Mouse (Mus musculus) ovary, adult 18-20 months (tissue): ENCODE data around the gene Hivep2.

ENCODE experiments used
- DNase-seq: peaks from one replicate; pipeline ENCODE4 v3.0.0; 2022; ENCODE audit warnings: low spot score, mixed read lengths

Gene Hivep2

DNA sequence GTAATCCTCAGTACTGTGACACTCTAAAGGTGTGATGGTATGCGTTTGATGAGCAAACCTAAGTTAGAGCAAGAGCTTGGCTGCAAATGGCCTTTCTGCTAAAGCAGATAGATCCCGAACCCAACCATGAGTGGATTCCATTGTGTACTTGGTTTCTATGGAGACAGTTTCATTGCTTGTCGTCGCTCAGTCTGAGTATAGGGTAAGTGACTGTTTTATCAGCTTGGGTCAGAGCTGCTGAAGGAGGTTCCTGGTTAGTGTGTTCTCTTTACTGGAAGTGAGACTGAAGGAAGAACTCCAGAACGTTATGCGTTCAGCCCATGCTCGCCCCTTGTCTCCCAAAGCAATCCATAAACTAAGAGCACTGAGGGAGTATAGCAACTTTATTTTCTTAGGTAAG, 54.4 kb downstream of the Hivep2 start:
- DNase-seq = no peak

DNA sequence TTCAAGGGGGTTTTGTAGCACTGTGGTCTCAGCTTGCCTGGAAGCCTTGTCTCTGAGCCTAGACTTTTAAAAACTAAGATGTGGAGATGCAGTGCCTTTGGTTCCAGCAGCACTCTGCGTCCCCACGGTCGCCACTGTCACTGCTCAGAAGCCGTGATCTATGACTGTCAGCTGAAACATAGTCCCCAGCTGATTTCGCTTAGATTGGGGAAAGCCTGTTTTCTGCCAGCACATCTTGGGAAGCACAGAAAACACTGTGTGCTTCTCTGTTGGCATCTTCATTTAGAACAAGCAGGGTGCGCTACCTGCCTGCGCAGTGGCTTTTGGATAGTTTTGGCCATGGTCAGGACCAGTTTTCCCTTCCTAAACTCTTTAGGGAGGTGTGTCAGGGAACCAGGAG, 59.1 kb downstream of the Hivep2 start:
- DNase-seq = no peak

DNA sequence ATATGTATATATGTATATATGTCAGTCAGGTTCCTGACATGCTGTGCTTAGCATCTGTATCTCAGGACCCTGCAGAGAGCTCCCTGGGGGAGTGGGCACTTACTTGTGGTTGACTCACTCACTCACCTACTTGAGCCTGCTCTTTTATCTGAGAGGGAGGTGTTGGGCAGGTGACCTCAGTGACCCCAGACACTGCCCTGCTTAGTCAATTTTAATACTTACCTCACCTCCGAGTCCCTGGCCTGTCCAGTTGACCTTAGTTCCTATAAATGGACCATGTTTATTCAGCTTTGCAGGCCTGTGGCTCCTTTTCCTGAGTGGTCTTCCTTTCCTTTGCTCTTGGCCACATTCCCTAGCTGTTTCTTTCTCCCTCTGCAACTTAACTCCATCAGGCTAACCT, 61.9 kb downstream of the Hivep2 start:
- DNase-seq = no peak

DNA sequence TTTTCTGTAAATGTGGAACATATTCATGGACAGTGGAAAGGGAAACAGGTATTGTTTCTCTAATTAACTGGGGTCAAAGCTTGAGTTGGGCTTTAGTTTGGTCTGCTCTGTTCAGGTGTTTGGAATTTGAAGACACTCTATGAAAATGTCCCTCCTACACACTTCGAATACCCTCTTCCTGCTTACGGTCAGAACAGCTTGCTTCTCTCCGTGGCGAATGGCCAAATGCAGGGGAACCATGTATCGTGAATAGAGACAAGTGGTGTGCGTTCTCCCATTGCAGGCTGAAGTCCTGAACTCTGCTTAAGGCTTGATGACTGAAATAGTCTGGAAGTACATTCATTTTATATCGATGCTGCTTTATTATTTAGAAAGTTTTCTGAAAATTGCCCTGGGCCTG, 63.1 kb downstream of the Hivep2 start:
- no peak for DNase-seq

DNA sequence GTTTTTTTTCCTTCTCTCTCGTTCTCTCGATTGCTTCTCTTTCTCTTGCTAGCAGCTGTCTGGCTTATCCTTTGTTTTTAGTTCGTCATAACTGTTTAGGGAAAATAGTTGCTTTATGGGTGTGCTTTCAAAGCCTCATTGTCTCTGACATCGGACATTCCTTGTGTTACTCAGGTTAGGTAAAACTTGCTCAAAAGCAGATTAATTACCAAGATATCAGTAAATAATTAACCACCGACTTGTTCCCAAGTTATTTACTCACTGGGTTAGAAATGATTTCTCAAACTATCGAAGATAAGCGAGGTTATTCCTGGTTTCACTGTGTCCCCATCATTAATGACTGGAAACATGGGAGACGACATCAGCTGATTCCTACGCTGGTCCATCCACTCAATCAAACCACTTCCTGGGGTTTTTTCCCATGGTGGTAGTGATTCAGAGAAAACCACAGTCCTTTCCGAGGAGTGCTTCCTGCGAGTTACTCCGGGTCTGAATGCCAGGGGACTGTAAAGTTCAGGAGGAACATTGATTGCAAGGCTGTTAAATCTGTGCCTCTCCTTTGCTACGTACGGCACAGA, 64.7 kb downstream of the Hivep2 start:
- no peak for DNase-seq

DNA sequence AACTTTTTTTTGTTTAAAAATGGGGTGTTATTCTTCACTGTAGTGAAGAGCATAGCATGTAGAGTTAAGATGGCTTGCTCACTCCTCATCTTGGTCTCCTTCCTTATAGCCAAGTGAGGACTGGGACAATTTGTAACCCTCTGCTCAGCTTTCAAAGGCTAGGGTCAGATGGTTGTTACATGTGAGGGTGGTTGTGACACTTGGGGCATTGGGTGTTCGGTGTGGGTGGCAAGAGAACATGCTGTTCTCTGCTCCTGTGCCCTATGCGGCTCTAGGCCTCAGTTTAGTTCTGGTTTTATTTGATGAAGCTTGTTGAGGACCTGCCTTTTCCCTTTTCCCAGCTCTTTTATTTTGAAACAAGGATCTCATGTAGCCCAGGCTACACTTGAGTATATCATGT, 66.7 kb downstream of the Hivep2 start:
- DNase-seq = no peak

DNA sequence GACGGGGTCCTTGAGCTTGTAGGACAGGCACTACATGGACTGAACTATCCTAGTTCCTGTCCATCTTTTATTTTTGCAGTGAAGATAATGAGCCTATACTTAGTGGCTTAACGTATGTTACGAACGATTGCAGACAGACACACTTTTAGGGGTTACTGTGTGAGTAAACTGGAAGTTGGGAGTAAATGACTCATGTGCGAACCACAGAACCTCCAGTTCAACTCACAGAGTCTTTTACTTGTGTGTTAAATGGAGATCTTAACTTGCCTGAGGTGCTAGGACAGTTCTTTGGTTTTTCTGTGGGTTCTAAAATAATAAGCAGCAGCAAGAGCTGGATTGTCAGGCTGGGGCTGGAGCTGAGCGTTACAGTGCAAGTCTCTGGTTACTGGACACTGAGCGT, 68.2 kb downstream of the Hivep2 start:
- DNase-seq = no peak

DNA sequence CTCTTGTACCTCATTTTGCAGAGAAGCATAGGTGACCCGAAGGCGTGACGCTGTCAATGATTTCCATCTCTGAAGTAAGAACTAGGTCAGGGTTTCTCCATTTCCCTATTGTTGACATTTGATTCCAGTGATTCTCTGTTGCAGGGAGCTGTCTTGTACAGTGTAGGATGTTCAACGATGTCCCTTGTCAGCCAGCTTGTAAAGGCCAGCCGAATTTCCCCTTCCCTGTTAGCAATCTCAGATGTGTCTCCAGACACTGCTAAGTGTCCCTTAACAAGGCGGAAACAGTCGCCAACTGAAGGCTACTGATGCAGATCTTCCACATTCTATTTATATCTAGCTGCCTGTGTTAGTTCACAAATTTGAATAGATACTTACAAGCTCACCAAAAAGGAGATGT, 68.9 kb downstream of the Hivep2 start:
- no peak for DNase-seq

DNA sequence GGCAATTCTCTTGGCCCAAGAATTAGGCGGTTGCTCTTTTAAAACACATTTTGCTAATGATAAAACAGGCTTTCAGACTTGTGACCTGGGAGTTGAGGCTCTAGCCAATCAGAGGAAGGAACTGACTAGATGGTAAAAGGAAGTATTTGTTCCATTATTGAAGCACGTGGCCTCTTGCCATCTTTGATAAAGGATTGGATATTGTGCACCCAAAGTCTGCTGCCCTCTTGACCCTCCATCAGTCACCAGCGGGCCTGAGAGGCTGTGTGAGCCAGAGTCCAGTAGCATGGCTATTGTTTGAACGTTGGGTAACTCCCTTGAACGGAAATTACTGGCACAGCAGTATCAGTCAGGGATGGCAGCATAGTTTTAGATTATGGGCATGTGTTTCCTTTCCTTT, 69.7 kb downstream of the Hivep2 start:
- no peak for DNase-seq

DNA sequence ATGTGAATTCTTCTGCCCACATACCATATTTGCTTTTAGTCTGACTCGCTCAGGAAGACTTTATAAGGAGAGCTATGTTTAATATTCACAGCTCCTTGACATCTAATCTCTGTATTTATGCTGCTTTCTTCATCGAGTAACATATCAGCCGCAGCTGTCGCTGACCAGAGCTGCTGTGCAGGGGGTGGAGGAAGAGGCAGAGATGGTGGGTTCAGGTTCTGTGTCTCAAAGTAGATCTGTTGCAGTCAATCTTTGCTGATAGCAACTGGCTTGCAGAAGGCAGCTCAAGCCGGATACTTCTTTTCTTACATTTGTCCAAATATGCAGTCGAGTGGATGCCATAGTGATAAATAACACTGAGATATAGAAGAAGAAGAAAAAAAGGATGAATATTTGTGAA, 70.6 kb downstream of the Hivep2 start:
- no peak for DNase-seq

DNA sequence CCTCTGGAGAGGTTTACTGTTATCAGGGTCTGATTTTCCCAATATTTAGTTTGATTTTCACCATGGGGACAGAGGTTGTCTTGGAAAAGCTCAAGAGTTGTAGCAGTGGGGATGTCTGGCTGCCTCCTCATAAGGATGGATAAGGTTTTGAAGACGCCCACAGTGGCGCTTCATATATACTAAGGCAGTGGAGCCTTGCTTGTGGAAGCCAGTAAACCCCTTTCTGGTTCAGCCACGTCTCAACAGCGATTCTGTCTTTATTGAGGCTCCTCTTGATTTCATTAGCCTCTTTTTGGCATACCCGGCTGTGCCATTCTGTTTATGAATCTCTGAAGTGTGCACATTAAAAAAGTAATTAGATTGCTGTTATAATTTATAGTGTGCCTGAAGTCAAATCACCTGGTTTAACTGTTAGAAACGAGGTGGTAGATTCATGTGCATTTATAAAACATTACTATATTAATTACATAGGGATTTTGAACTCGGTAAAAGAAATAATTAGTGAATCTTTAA, 72.2 kb downstream of the Hivep2 start:
- no peak for DNase-seq

DNA sequence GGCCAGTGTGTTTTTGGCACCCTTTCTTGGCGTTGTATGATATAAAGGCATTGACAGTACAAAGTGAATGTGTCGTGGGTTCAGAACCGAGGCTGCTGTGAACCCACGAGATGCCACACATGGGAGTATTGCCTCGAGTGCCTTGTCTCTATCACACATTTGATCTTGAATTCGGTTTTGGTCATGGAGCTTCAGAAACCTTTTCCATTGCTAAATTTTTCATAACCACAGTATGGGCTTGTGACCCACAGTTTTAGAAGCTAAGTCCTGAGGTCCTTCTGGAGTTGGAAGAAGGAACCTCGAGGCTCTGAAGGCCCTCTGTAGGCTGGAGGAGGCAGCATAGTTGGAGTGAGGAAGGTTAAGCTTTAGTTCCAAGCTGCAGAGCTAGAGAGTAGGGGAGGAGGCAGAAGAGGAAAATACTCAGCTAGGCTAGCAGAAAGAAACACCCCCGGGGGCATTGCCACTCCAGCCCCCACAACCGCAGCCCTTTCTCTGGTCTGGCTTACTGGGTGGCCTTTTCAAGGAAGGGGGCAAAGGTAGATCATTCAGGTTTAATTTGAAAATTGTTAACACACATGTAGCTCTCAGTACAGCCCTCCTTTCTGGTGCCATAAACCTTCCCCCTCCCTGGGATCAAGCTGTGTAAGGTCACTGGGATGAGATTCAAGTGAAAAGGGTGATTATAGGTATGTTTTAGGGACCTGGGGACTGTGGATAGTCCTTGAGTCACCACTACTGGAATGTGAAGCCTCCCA, 75.0 kb downstream of the Hivep2 start:
- no peak for DNase-seq

DNA sequence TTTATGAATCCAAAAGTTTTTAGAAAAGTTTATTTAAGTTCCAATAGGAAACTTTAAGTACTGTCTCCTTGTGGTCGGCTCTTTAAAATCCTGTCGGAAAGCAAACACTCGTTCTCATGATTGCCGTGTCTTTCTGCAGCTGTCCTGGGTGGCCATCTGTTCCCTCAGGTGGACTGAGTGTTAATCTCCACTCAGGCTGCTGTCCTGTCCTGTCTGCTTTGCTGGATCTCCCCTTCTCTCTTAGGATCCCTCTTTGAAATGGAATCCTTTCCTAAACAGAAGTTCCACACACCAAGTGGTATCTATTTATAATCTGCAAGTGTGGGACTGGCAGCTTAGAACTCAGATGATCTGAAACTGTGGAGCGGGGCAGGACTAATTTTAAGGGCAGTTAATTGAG, 75.7 kb downstream of the Hivep2 start:
- no peak for DNase-seq

DNA sequence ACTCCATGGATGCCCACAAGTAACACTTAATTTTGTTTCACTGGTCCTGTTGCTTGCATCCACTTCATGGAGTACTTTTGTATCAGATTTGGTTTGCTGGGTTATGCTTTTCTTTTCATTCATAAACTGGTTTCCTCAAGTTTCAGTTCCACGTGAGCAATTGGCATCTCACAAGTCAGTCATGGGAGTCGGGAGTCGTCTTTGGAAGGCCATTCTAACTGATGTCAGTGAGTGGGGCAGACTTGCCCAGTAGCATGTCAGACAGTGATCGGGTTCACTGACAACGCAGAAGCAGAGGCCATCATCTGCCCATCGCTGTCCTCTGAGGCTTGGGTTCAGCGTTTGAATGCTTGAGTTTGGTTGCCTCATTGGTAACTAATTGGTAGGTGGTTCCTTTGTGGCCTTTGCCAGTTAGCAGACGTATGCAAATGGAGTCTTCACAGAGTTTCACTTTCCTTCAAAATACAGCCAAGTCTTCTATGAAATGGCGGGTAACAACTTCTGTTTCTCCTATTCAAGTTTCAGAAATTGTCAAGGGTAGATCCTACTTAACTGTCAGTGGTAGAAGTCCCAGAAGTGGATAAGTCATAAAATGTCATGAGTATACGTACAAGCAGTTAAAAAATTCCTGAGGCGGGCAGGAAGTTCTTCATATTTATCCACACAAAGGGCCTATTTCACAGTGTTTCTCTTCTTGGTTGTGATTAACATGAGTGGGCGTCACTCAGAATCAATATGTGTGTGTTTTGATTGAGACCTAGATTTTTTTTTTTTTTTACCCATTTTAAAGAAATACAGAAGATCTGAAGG, 76.9 kb downstream of the Hivep2 start:
- DNase-seq = no peak

DNA sequence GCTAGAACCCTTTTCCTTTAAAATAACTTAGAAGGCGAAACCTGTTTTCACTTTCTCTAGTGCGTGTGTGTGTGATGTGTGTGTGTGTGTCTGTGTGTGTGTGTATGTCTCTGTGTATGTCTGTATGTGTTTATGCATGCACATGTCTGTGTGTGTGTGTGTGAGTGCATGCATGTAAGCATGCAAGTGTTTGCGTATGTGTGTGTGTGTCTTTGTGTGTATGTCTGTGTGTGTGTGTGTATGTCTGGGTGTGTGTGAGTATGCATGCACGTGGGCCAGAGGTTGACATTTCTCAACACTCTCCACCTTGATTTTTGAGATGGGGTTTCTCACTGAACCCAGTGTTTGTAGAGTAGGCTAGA, 77.5 kb downstream of the Hivep2 start:
- DNase-seq = no peak

DNA sequence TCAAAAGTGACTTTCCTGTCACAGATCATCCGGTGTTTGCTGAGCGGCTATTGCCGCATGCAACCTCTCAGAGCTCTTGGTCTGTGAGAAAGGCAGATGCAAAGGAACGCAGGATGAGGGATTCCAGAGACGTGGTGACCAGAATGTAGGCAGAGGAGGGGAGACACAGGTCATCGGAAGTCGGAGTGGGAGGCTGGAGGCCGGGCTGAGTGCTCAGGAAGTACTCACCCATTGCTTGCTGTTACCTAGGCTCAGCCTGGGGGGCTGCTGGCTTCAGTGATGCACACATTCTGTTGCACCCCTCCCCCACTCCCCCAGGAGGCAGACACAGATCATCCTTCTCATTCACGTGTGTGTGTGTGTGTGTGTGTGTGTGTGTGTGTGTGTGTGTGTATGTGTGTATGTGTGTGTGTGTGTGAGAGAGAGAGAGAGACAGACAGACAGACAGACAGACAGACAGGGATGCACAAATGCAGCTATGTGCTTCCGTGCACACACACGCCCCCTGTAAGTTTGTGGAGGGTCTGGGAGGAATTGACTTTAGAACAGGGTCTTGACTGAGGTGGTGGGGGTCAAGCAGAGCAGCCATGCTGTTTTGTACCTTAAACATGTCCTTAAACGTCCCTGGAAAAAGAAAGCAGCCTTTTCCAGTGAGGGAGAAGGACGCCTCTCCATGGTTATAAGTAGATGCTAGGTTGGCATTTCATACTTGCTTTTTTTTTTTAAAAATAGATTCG, 78.3 kb downstream of the Hivep2 start:
- DNase-seq = no peak

DNA sequence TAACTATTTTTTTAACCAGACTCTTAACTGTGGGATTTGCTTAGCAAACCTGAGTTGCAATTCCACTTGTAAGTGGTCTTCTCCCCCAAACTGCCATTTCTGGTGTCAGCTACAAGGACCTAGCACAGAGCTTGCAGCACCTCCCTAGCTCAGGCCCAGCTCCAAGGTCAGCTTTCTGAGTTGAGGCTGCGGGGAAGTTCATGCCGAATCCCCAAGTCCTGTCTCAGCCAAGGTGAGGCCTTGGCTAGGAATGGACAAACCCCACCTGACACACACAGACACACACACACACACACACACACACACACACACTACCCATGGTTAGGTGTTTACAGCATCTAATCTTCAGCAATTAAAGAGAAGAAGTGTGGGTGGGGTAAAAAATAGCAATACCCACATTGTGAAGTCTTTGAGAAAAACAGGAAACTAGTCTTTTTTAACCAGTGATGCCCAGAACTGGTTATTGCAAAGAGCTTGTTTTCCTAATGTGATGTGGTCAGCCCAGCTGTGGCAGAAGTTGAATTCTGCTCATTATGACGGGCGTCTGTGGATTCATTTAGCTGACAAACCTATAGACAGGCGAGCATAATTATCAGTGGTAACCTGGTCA, 79.0 kb downstream of the Hivep2 start:
- DNase-seq = no peak

DNA sequence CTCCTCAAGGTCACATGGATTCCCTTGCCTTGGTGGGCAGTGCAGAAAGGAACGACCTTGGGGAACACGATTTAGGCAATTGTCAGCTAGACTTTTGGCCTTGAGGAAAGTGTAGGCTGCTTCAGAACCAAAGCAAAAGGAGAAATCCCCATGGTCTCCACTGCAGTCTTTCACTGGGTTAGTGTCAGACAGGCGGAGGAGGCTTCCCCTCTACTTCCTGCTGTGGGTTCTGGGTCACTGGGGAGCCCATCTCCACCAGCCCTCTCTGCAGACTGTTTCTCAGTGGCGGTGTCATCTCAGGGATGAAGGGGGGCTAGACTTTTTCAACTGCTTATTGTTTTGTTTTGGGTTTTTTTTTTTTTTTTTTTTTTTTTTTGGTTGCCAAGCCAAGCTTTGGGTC, 79.9 kb downstream of the Hivep2 start:
- DNase-seq = peak; percentile 15

DNA sequence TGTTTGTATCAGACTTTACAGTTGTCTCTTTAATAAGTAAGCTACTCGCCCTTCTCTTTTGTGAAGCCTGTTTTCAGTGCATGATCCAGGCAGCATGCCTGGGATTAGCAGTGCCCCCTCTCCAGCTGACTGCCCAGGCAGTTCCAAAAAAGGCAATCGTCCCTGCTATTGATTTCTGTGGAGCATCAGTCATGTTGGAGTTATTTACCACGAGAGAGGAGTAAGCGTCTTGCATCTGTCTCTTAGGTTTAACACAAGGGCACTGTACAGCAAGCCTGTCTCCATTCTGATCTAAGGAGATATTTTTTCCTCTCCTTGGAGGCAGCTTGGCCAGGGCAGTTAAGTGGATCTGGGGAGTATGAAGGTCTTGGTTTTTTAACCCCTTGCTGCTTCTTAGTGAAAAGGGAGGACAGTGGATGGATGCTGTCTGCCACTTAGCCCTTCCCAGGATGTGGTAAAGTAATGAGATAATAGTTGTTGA, 80.3 kb downstream of the Hivep2 start:
- DNase-seq = no peak

DNA sequence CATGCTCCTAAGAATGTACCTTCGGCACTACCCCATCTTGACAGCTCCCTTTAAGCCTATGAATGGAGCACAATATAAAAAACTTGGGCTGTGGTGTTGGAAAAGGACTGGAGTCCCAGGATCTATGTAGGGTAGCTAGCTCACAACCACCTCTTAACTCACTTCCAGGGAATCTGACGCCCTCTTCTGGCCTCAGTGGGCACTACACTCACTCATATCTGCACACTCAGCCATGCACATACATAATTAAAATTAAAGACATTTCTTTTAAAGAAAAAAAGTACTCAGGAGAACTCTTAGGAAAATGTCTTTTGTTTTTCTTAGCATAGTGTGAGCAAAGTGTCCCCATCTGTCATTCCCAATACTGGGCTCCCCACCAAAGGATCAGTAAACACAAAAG, 81.1 kb downstream of the Hivep2 start:
- DNase-seq = no peak

DNA sequence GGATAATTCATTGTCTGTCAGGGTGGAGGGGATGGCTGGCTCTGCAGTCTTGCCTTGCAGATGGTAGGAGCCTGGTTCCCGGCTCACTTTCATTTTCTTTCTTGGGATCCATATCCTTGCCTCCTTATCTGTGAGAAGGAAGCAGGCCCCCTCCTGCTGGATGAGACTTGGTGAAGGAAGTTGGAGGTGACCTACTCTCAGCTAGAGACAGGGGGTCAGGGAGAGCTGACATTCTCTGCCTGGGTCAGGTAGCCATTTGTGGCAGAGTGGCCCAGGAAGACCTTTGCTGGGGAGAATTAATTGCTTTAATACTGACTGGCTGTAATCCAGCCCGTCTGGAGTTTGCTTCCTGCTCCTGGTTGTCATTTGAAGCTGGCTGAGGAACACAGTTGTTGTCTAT, 81.8 kb downstream of the Hivep2 start:
- no peak for DNase-seq
